Mouse (Mus musculus) cerebellum, postnatal 4 days (tissue): ENCODE measurements around the gene Bahd1.

ENCODE experiments used
- DNase-seq, 2 experiments: peaks; one replicate each; pipeline ENCODE4 v3.0.0; 2022; ENCODE audit warnings: low spot score in 2 of 2, mixed read lengths in 1 of 2

Bahd1 gene

DNA sequence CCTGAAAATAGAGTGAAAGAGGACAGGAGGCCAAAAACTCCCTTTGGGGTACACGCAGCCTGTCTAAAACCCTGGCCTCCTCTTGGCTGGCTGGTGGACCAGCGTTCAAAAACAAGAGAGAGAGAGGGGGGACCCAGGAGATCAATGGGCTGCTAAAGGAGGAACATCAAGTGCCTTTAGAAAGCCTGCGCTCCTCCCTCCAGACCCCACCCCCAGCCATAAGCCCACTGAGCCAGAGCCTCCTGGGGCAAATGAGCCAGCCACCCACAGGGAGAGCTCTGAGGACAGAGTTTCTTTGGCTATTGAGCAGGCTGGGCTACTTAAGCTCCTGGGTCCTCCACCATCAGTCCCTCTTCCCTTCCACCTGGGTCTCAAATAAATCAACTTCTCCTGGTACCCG is 1.4 kb upstream of the Bahd1 start:
- no peak for DNase-seq

DNA sequence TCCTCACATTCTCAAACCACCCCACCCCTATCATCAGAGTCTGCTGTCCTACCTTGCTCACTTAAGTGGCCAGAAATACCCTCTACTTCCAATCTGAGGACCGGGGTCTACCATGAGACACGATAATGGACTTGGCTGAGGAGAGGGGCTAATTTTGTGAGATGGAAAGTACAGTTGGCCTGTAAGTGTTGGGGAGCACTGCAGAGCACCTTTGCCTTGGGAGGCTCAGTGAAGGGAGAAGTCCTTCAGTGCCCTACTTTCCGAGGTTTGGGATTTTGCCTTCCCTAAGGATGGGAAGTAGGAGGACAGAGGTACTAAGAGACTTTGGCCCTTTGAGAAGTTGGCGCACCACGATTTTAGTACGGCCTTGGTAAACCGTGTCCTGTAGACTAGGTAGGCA is 871 bp upstream of the Bahd1 start:
- no peak for DNase-seq

DNA sequence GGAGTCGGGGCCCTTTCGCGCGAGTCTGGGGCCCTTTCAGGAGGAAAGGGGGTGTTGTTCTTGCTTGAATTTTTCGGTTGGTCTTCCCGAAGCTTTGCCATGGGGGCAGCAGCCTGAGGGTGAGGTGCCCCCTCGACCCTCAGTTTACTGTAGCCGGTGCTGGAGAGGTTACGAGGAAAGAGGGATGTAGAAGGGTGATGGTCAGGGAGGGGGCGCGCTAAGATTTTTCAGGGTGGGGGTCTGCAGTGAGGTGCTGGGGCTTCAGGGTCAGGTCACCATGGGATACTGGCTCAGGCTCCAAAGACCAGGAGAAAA is 606 bp downstream of the Bahd1 start:
- peak in 1 of 2 experiments; percentile 25 for DNase-seq

DNA sequence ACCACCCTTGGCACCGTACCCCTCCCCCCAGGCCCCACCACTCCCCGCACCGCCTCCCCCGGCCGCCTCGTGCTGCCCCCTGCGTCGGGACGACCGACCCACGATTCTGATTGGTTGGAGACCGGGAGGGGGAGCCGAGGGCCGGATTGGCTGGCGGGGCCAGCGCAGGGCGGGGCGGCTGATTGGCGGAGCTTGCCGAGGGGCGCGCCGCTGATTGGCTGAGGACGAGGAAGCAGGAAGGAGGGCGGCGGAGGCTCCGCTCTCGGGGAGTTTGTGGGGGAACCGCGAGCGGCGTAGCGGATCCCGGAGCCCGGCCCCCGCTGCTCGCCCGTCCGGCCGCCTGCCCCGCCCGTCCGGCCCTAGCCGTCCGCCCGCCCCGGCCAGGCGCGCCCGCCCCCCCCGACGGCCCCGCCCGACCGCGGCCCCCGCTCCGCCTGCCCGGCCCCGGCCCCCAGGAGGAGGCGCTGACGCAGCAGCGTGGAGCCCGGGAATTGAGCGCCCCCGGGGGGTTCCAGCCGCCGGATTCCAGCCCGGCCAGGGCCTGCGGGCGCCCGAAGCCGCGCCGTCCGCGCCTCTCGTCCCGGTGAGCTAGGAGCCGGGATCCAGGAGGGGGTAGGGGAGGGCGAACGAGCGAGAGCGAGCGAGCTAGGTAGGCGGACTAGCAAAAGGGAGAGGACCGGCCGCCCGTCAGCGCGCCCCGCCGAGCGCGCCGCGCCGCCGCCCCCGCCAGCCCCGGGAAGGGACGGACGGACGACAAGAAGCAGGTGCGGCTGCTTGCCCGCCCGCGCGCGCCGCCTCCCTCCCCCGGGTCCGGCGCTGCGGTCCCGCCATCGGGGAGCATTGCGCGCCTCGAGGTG is 1.2 kb downstream of the Bahd1 start:
- DNase-seq: peak; percentile 98

DNA sequence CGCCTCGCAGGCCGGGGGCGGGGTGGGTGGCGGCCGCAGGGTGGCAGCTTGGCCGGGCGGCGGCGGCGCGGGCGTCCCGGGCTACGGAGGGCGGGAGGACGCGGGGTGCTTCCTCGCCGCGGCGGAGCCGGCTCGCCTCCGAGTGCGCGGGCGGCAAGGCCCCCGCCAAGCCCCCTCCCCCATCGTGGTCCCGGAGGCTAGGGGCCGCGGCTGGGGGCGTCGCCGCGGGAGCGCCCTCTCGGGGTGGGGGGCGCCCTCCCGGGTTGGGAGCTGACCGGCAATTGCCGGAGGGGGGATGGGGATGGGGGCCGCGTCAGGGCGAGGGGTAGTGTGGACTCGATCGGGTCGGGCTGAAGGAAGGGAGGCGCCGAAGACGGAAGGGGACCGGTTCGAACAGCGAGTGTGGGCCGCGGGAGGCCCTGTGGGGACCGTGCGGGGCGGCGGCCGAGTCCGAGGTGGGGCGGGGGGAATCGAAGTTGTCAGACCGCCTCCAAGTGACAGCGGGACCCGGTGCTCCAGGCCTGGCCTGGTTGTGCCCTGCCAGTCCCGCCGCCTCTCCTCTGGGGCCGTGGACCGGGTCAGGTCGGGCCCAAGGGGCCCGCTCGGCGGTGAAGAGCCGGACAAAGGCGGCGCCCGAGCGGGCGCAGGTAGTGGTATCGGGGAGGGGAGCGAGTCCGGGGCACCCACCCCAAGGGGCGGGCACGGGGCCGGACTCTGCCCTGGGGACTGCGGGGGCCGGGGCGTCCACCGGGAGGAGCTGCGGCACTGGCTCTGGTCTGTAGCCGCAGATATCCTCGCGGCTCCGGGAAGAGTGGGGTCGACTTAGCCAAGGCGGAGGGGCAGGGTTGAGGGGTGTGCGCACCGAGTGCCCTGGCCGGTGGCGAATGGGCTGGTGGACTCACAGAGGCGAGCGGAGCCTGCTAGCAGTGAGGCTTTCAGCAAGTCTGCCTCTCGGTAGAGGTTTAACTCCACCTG is 2.2 kb downstream of the Bahd1 start:
- peak in 1 of 2 experiments; percentile 43 for DNase-seq

DNA sequence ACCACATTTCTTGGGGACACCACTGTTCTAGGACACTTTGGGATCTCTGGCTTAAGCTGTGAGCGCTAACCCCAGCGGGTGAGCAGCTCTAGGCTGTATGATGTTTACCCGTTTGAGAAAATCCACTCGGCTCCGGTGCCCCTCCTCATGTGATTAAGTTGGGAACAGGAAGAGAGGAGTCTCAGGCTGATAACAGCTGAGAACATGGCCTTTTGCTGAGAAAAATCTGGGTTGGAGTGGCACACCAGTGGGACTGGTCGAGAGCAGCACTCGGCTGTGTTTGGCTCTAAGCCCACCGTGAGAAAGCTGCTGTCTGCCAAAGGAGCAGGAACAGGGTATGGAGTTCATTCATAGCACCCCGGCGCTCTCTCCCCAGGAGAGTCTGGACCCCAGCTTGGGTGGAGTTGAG is 3.2 kb downstream of the Bahd1 start:
- DNase-seq: peak in 1 of 2 experiments; percentile 40

DNA sequence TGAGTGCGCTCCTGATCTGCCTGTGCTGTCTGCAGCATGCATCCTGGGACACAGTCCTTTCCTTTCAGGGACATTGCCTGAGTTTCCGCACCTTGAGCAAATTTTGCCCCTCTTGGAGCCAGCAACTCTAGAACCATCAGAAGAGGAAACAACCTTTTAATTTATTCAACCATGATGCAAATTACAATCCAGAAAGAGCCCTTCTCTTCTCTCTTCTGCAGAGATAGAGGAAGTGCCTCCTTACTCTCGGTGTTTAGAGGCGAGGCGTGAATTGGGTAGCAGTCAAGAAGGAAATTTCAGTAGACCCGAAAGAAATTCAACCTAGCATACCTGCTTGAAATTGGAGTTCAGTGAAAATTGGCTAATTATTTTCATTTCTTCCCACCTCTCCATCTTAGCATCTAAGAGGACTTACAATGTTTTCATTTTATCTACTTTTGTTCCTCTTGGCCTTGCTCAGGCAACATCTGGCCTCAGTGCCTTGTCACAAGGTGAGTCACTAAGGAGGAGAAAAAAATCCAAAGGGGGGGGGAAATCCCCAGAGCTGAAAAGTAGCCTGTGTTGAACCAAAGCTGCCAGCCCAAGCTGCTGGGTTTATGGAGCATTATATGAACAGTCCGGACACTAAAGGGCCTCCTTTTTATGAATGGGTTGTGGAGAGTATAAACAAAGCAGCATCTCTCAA is 5.4 kb downstream of the Bahd1 start:
- DNase-seq: no peak

DNA sequence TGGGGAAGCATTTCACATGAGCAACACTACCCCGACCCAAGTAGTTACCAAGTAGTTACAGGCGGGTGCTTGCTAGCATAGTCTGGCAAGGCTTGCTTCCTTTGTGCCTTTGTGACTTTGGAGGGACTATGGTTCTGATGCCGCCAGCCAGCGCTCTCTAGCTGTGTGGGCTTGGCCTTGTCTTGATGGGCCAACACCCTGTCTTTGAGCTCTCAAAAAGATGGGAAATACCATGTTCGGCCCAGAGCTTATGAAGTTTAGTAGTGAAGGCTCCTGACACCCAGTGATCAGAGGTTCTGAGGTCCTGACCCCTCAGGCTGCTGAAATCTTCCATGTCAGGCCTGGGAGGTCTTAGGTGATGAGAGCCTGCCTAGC is 5.9 kb downstream of the Bahd1 start:
- DNase-seq: no peak

DNA sequence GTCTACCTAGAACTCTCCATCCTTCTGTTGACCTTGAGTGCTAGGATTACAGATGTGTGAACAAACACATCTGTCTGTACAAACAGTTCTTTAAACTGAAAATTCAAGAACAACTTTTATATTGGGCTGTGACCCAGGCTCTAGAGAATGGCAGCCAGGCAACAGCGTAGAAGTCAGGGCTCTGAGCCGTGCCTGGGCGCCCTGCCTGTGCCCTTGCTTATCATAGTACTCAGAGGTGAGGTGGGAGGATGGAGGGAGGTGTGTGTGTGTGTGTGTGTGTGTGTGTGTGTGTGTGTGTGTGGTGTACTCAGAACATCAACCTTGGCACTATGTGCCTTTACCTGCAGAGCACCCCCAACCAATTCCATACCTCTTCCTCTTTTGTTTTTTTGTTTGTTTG is 7.6 kb downstream of the Bahd1 start:
- DNase-seq: no peak

DNA sequence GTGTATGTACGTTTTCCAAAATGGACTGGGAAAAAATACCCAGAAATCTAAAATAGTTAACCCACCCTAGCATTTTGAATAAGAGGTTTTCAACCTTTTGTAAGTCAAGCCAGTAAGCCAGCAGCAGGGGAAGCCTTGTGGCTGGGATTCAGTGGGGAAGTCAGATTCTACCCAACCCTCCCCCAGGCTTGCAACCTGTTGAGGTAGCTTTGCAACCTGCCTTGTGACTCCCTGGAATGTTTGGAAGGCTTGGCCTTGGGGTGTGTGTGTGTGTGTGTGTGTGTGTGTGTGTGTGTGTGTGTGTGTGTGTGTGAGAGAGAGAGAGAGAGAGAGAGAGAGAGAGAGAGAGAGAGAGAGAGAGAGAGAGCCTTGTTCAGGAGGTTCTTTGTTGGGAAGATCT is 9.0 kb downstream of the Bahd1 start:
- no peak for DNase-seq

DNA sequence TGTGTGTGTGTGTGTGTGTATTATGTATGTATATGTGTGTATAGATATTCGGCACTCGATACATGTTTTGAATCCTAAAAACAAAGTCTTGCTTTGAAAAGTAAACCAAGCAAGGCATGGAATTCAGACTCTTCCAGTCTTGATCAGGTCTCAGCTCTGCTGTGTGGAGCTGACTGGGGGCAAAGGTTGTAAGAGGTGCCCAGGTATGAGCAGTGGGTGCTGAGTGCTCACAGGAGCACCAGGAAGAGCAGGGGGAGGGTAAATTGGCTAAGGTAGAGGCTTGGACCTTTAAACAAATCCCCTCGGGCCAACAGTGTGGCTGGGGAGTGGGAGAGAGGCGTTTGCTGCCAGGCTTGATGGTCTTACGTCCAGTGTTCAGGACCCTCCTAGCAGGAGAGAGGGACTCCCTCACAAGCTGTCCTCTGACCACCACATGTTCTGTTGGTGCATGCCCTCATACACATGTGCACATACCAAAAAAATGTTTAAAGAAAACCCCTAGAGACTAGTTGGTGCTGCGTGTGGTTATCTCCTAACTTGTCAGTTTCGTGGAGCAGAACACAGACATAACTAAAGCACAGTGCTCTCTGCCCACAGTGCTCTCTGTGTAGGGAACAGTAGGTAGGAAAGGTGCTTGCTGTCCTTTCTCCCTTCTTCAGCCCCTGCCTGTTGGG is 10.6 kb downstream of the Bahd1 start:
- no peak for DNase-seq

DNA sequence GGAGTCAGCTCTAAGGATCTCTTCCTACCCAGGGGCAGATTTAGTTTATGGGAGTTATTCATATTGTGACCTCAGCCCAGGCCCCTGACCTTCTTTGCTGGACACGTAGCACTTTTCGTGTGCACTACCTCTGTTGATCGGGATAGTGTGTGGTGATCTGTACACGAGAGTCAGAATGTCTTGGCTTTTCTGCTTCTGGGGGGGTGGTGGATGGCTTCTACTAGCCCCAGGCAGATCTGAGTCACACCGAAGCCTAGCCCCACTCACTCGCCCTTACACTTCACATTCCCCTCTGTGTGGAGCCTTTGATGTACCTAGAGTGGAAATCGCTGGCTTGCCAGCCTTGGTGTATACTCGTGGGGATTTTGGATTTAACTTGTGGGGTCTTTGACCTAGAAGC is 12.5 kb downstream of the Bahd1 start:
- no peak for DNase-seq

DNA sequence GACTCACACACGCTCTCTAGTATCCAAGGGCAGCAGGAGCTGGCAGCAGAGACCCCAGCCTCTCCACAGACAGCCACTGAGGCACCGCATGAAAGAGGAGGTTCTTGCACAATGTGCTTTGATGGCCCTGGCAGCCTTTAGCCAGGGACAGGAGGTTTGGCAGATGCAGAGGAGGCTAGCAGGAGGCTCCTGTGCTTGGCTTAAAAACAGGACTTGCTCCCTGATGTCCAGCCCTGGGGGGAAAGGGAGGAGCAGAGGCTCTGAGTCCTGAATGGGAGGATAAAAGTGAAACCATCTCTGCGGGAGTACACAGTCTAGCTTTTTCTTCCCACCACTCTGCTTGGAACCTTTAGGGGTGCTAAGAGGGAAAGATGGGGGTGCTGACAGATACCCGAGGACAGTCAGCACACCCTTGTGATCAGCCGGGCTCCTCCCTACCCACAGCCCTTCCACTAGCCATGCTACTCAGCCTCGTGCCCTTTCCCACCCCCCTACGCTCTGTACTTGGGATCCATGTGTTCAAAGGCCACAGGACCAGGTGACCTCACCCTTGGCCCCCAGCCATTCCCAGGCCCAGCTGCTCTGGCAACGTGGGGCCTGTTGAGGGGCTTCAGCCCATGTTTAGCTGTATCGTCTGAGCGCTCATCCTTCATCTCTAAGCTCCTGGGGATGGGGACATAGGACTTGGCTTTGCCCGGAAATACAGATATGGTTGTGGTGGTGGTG is 13.5 kb downstream of the Bahd1 start:
- DNase-seq: peak in 1 of 2 experiments; percentile 42

DNA sequence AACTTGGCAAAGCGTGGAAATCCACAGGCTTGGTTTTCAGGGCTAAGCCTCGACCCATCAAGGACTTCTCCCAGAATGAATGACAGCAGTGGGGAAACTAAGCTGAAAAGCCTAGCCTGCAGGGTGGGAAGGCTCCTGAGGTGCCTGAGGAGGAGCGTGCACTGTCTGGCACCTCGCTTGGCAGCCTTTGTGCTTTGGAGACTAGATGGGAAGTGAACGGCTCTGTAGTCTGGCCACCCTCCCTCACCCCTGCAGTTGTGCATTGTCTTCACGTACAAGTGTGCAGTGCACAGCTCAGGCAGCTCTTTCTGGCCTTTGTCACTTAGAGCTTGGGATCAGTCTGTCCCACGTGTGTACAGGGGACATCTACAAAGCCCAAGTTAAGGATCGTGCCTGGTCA is 14.5 kb downstream of the Bahd1 start:
- no peak for DNase-seq

DNA sequence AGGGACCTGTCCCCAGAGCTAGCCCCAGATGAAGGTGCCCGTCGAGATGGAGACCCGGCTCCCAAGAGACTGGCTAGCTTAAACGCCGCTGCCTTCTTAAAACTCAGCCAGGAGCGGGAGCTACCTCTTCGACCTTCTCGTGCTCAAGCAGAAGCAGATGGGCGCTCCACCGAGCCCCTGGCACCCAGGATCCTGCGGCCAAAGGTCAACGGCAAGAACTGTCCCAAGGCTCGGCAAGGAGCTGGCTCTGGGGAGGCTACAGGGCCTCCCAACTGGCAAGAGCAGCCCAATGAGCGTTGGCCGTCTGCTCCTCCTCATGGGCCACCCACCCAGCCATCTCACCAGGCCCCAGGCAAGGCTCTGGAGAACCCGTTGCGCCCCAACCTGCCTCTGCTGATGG is 16.3 kb downstream of the Bahd1 start:
- no peak for DNase-seq

DNA sequence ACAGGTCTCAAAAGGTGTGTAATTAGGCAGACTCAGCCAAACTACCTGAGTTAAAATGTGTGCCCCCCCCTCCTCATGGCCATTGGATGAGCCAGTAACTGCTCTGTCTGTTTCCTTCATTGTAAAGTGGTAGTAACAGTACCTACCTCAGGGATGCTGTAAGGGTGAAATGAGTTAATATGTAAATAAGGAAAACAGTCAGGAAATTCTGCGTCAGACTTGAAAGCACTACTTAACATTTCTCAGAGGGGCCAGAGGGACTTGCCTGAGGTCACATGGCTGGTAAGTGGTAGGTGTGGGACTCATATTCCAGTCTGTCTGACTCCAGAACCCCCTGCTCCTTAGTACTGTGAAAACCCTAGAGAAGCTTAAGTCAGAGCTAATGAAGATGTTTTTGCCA is 18.4 kb downstream of the Bahd1 start:
- no peak for DNase-seq

DNA sequence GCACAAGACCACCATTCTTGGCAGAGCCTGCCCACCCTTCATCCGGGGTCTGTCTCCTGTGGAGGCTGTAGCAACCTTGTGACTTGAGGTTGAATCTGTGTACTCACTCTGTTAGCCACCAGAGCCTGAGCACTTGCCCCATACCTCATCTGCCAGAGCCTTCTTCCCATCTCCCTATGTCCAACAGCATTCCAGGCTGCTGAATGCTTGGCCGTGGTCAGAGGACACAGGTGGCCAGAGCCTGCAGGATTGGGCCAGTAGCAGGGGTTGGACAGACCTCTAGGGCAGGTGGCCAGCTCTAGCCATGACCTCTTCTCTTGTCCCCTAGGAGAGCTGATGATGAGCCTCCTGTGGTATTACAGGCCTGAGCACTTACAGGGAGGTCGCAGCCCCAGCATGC is 20.3 kb downstream of the Bahd1 start:
- no peak for DNase-seq

DNA sequence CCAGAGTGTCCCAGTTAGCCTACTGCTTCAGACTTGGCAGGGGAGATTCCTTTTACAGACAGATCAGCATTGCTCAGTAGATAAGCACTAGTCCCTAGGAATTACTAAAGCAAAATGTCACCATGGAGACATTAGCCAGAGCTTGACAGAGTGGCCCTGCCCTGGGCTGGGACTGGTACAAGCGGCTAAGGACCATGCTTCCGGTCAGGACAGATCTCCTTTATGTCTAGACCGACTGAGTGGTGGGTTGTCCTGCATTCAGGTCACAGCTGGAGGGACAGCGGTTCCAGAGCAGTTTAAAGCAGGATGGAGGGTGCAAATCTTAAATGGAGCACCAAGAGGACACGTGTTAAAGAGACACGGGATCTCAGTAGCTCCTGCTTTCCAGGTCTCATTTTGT is 25.8 kb downstream of the Bahd1 start:
- DNase-seq: no peak

DNA sequence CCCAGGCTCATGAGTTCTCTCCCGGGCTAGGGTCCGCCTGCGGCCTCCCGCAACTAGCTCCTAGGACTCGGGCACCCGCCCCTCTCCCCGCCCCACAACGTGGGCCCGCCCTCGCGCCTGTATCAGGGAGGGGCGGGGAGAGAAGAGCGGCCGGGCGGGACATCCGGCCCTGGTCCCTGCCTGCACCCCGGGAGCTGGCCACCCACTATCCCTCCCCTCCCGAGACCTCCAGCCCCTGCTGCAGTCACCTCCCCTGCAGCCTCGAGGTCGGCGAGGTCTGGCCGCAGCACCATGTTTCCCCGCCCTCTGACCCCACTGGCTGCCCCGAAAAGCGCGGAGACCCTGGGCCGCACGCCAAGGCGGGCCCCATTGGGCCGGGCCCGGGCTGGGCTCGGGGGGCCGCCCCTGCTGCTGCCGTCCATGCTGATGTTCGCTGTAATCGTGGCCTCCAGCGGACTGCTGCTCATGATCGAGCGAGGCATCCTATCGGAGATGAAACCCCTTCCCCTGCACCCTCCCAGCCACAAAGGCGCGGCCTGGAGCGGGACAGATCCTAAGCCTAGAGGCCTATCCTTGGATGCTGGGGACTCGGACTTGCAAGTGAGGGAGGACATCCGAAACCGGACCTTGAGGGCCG is 26.3 kb downstream of the Bahd1 start, which contains the start of gene Chst14:
Gene Chst14 (plus strand): TSS at position 136 of the 637 bp plus-strand sequence.
- peak in 1 of 2 experiments; percentile 46 for DNase-seq

DNA sequence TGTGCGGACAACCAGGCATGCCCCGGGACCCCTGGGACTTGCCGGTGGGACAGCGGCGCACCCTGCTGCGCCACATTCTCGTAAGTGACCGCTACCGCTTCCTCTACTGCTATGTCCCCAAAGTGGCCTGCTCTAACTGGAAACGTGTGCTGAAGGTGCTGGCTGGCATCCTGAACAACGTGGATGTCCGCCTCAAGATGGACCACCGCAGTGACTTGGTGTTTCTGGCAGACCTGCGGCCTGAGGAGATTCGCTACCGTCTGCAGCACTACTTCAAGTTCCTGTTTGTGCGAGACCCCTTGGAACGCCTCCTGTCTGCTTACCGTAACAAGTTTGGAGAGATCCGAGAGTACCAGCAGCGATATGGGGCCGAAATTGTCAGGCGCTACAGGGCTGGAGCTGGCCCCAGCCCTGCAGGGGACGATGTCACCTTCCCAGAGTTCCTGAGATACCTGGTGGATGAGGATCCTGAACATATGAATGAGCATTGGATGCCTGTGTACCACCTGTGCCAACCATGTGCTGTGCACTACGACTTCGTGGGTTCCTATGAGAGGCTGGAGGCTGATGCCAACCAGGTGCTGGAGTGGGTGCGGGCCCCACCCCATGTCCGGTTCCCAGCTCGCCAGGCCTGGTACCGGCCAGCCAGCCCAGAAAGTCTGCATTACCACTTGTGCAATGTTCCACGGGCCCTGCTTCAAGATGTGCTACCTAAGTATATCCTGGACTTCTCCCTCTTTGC is 27.0 kb downstream of the Bahd1 start:
- no peak for DNase-seq
